Mouse (Mus musculus) CH12.LX (cell line): ENCODE data around the gene Slc27a1. TPM values are rescaled to one million over a fixed set of nuclear protein-coding genes. Genes with fewer than 3 reads are reported as not detected.

ENCODE experiments used
- DNase-seq: peaks from one replicate; pipeline ENCODE4 v3.0.0-alpha.2; 2013; ENCODE audit errors: extremely low read depth
- H3K27ac ChIP-seq: 2 replicates; pipeline ENCODE4 v1.5.1; 2012; ENCODE audit warnings: low read depth, mild to moderate bottlenecking, control low read depth, moderate library complexity; ENCODE audit not compliant: insufficient read depth
- H3K27me3 ChIP-seq: replicated peaks from 2 replicates; pipeline ENCODE3; 2012; ENCODE audit warnings: inconsistent platforms
- H3K36me3 ChIP-seq, 2 experiments: replicated peaks in 1 of 2; 2 replicates each; pipeline versions ENCODE3 to v1.6.1; 2012; ENCODE audit warnings: inconsistent platforms in 1 of 2, low read length in 1 of 2, mild to moderate bottlenecking in 1 of 2, mixed read lengths in 1 of 2, moderate library complexity in 1 of 2; ENCODE audit not compliant: control insufficient read depth in 1 of 2, insufficient read depth in 1 of 2
- H3K4me1 ChIP-seq, 2 experiments: 2 replicates each; pipeline ENCODE4 v1.6.1; 2012; ENCODE audit warnings: inconsistent platforms in 1 of 2, moderate library complexity in 1 of 2; ENCODE audit not compliant: insufficient read depth in 2 of 2, control insufficient read depth in 1 of 2
- H3K4me2 ChIP-seq: 2 replicates; pipeline ENCODE4 v1.6.1; 2012; ENCODE audit warnings: low read depth, mild to moderate bottlenecking, control low read depth; ENCODE audit not compliant: poor library complexity, insufficient read depth, severe bottlenecking
- H3K4me3 ChIP-seq, 3 experiments: fragments of 150-350 bp in 1 of 3; sonication (generic) in 1 of 3; replicated peaks in 1 of 3; 2 replicates each; pipeline versions ENCODE3 to v1.5.1; 2011 to 2012; ENCODE audit warnings: low read depth in 2 of 3, low read length in 2 of 3, mild to moderate bottlenecking in 2 of 3, moderate library complexity in 2 of 3, control low read depth in 1 of 3, improper control_type of control experiment in 1 of 3, inconsistent platforms in 1 of 3, mixed read lengths in 1 of 3; ENCODE audit not compliant: poor library complexity in 1 of 3
- H3K79me2 ChIP-seq: replicated peaks from 2 replicates; pipeline ENCODE4 v1.6.1; 2012; ENCODE audit warnings: mild to moderate bottlenecking, moderate library complexity; ENCODE audit not compliant: control insufficient read depth, poor library complexity, insufficient read depth, severe bottlenecking; ENCODE audit errors: extremely low read depth
- H3K9ac ChIP-seq: 2 replicates; pipeline ENCODE4 v1.6.1; 2012; ENCODE audit warnings: low read depth, mild to moderate bottlenecking, control low read depth, moderate library complexity; ENCODE audit not compliant: insufficient read depth
- H3K9me3 ChIP-seq: replicated peaks from 2 replicates; pipeline ENCODE3; 2012; ENCODE audit warnings: low read length, inconsistent platforms, mixed read lengths
- CHD1 ChIP-seq: IDR thresholded peaks from 2 replicates; pipeline ENCODE4 v1.6.1; 2012; ENCODE audit warnings: low read depth, low read length, improper control_type of control experiment, inconsistent platforms
- CHD2 ChIP-seq: IDR thresholded peaks from 2 replicates; pipeline ENCODE4 v1.6.1; 2011; ENCODE audit warnings: low read length, improper control_type of control experiment
- CTCF ChIP-seq, 2 experiments: IDR thresholded peaks in 1 of 2; conservative IDR thresholded peaks in 1 of 2; 2 replicates each; pipeline ENCODE4 v1.5.1; 2011 to 2012; ENCODE audit warnings: low read depth in 2 of 2, low read length in 2 of 2, improper control_type of control experiment in 1 of 2, inconsistent platforms in 1 of 2, mild to moderate bottlenecking in 1 of 2, moderate library complexity in 1 of 2
- EP300 ChIP-seq: IDR thresholded peaks from 2 replicates; pipeline ENCODE4 v1.6.1; 2011; ENCODE audit warnings: low read length, improper control_type of control experiment
- ETS1 ChIP-seq: conservative IDR thresholded peaks from 2 replicates; pipeline ENCODE4 v1.6.1; 2012; ENCODE audit warnings: low read depth, mild to moderate bottlenecking, inconsistent platforms, low read length, improper control_type of control experiment, moderate library complexity
- IRF4 ChIP-seq: IDR thresholded peaks from 2 replicates; pipeline ENCODE4 v1.6.1; 2014; ENCODE audit warnings: low read depth, mild to moderate bottlenecking, inconsistent platforms, low read length, improper control_type of control experiment
- MAZ ChIP-seq: IDR thresholded peaks from 2 replicates; pipeline ENCODE4 v1.6.1; 2012; ENCODE audit warnings: low read depth, mild to moderate bottlenecking, inconsistent platforms, low read length, improper control_type of control experiment, moderate library complexity
- MEF2A ChIP-seq: IDR thresholded peaks from 2 replicates; pipeline ENCODE4 v1.6.1; 2014; ENCODE audit warnings: low read depth, mild to moderate bottlenecking, inconsistent platforms, low read length, improper control_type of control experiment, borderline replicate concordance
- MYC ChIP-seq: IDR thresholded peaks from 2 replicates; pipeline ENCODE4 v1.6.1; 2011; ENCODE audit warnings: low read depth, mild to moderate bottlenecking, improper control_type of control experiment, low read length
- NELFE ChIP-seq: IDR thresholded peaks from 2 replicates; pipeline ENCODE4 v1.6.1; 2011; ENCODE audit warnings: low read depth, low read length, improper control_type of control experiment
- PAX5 ChIP-seq: IDR thresholded peaks from 2 replicates; pipeline ENCODE4 v1.6.1; 2012; ENCODE audit warnings: low read length, inconsistent platforms, mixed read lengths
- RAD21 ChIP-seq: IDR thresholded peaks from 2 replicates; pipeline ENCODE4 v1.6.1; 2011; ENCODE audit warnings: low read depth, mild to moderate bottlenecking, low read length, improper control_type of control experiment, moderate library complexity
- RCOR1 ChIP-seq: conservative IDR thresholded peaks from 2 replicates; pipeline ENCODE4 v1.6.1; 2012; ENCODE audit warnings: low read depth, mild to moderate bottlenecking, inconsistent platforms, low read length, improper control_type of control experiment
- SIN3A ChIP-seq: IDR thresholded peaks from 2 replicates; pipeline ENCODE4 v1.6.1; 2012; ENCODE audit warnings: low read length, improper control_type of control experiment, inconsistent platforms
- TCF12 ChIP-seq: IDR thresholded peaks from 2 replicates; pipeline ENCODE4 v1.6.1; 2014; ENCODE audit warnings: low read depth, mild to moderate bottlenecking, inconsistent platforms, low read length, improper control_type of control experiment
- UBTF ChIP-seq: IDR thresholded peaks from 2 replicates; pipeline ENCODE4 v1.6.1; 2012; ENCODE audit warnings: low read depth, mild to moderate bottlenecking, inconsistent platforms, low read length, improper control_type of control experiment, moderate library complexity
- ZNF384 ChIP-seq: IDR thresholded peaks from 2 replicates; pipeline ENCODE4 v1.6.1; 2012; ENCODE audit warnings: low read depth, low read length, improper control_type of control experiment, inconsistent platforms
- dilution Hi-C: fragments of 300-500 bp; cut with MboI; formaldehyde crosslinking; loops from 2 replicates; pipeline ENCODE4 v1.14.3; 2020; ENCODE audit warnings: low sequenced_read_pairs; ENCODE audit not compliant: extremely low pct_unique_long_range_greater_than_20kb, extremely low pct_ligation_motif_present
- in situ Hi-C: fragments of 300-500 bp; cut with MboI; formaldehyde crosslinking; loops from 3 replicates; pipeline ENCODE4 v1.14.3; 2019; ENCODE audit warnings: low sequenced_read_pairs, low pct_ligation_motif_present, low pct_unique_long_range_greater_than_20kb, mixed read lengths
- polyA plus RNA-seq: library from polyadenylated mRNA; unstranded; fragments of >175 nt; gene quantifications from 2 replicates; pipeline ENCODE4 v1.2.1, GENCODE M21; 2012; ENCODE audit warnings: low read depth; ENCODE audit not compliant: insufficient read length
- total RNA-seq, 2 experiments: library from RNA; depleted of rRNA; stranded (reverse); fragments of 300-350 nt in 1 of 2; fragments of >200 nt in 1 of 2; gene quantifications; 2 replicates each; pipeline ENCODE4 v1.2.3; 2012 to 2014

The Slc27a1 gene
- total and polyA plus RNA-seq, 3 experiments = 1.8 to 4.0 (median 2.4) TPM

DNA sequence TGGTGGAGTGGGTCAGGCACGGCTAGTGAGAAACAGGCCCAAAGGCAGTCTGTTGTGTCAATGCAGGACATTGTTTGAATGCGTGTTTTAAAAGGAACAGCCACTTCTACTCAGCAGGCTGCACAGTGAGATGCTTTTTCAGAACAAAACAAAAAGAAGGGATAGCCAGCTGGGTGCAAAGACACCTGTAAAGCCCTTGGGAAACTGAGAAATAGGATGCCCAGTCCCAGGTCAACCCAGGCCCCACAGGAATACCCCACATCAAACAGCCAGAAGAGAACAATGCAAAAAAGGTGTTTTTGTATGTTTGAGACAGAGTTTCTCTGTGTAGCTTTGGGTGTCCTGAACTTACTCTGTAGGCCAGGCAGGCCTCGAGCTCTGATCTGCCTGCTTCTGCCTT is 20.1 kb downstream of the Slc27a1 start:
- Histone ChIP-seq H3K27me3 (no peaks in the 10 kb centered on the region), H3K9ac (no peak overlapping the region), H3K4me1 (peaks cover 26 to 49% of the 10 kb centered on the region in 2 experiments), H3K79me2 (peaks cover 14% of the 10 kb centered on the region), H3K36me3 (peaks cover 6 to 21% of the 10 kb centered on the region in 2 experiments), H3K4me2 (no peak overlapping the region), H3K27ac (peak overlapping the region; percentile 38; the same call in 1 of the 2 replicates), H3K9me3 (peaks cover 2% of the 10 kb centered on the region), H3K4me3 (no peak overlapping the region)
- dilution Hi-C loops = no loop called here
- in situ Hi-C loops = no loop called here
- no peak for TF ChIP-seq RAD21
- no peak for TF ChIP-seq PAX5
- no peak for TF ChIP-seq ZNF384
- TF ChIP-seq TCF12 = peak; percentile 79
- 0 out of 2 replicates have a peak, but pooled peaks have one; percentile 25 for TF ChIP-seq MEF2A
- TF ChIP-seq EP300 = peak; percentile 66
- peak; percentile 73 for TF ChIP-seq SIN3A
- TF ChIP-seq MAZ = 0 out of 2 replicates have a peak, but pooled peaks have one; percentile 35
- TF ChIP-seq CHD2 = peak; percentile 30; the same call in 1 of the 2 replicates
- no peak for TF ChIP-seq CHD1
- no peak for TF ChIP-seq NELFE
- TF ChIP-seq RCOR1 = no peak
- peak; percentile 25 for TF ChIP-seq ETS1
- peak; percentile 43; the same call in 1 of the 2 replicates for TF ChIP-seq IRF4
- no peak for DNase-seq

DNA sequence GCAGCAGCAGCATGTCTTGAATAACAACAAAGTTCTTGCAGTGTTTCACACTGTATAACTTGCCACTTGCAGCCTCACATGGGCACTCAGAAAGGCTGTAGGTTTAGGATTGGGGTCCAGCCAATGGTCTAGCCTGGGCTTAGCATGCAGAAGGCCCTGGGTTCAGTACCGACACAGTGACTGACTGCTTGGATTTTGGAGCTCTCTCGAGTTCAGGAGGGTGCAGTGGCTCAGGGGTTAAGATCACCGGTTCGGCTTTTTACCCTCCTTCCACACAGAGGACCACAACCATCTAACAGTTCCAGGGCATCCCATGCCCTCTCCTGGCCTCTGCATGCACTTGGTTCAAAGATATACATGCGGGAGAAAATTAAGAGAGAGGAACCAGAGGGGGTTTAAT is 22.3 kb downstream of the Slc27a1 start:
- TF ChIP-seq MYC (no peak), CTCF (conservative IDR thresholded peaks at IDR 0.05 in 1 of 2, IDR thresholded peaks at IDR 0.05 in 1 of 2; ENCODE audit: low read depth in 2 of 2, low read length in 2 of 2) (0 out of 4 replicates have a peak, but pooled peaks of 1 of the 2 experiments have one; percentile 3), UBTF (no peak)
- dilution Hi-C loops = no loop called here
- Histone ChIP-seq H3K9me3 (peaks cover 2% of the 10 kb centered on the region), H3K4me2 (peak overlapping the region; percentile 63), H3K4me3 (peak overlapping the region; percentile 70 to 94 (median 89)), H3K27ac (peak overlapping the region; percentile 90; the same call in 1 of the 2 replicates), H3K27me3 (no peaks in the 10 kb centered on the region), H3K79me2 (peaks cover 20% of the 10 kb centered on the region), H3K9ac (0 out of 2 replicates have a peak overlapping the region, but pooled peaks have one; percentile 41), H3K4me1 (peaks cover 36 to 60% of the 10 kb centered on the region in 2 experiments), H3K36me3 (peaks cover 0 to 22% of the 10 kb centered on the region in 2 experiments)
- in situ Hi-C loops = no loop called here
- no peak for DNase-seq
